Mouse (Mus musculus) bone marrow, adult 2 months (tissue): ENCODE measurements around the gene Sema6b. TPM values are rescaled to one million over a fixed set of nuclear protein-coding genes. Genes with fewer than 3 reads are reported as not detected.
"Not testable (repeated sequence)": the region's sequence is repeated elsewhere in the genome, so short reads cannot be mapped to it uniquely, and the experiment has no call there.

ENCODE experiments used
- H3K27ac ChIP-seq: fragments of 200-500 bp; 2 replicates; pipeline ENCODE4 v1.5.1; 2012; ENCODE audit warnings: low read depth, mild to moderate bottlenecking, control low read depth, inconsistent platforms, low read length; ENCODE audit not compliant: control insufficient read depth, poor library complexity, insufficient read depth
- H3K4me1 ChIP-seq: fragments of 200-500 bp; 2 replicates; pipeline ENCODE4 v1.6.1; 2011; ENCODE audit warnings: low read length; ENCODE audit not compliant: control insufficient read depth, insufficient read depth
- H3K4me3 ChIP-seq: fragments of 200-500 bp; replicated peaks from 2 replicates; pipeline ENCODE3; 2011; ENCODE audit warnings: mild to moderate bottlenecking, low read depth, low read length, control low read depth; ENCODE audit not compliant: control insufficient read depth
- CTCF ChIP-seq: fragments of 200-500 bp; IDR thresholded peaks from 2 replicates; pipeline ENCODE4 v1.5.1; 2011; ENCODE audit warnings: low read length, control low read depth; ENCODE audit not compliant: control insufficient read depth, insufficient read depth
- POLR2A ChIP-seq: fragments of 200-500 bp; IDR thresholded peaks from 2 replicates; pipeline ENCODE4 v1.6.1; 2011; ENCODE audit warnings: low read depth, mild to moderate bottlenecking, control low read depth, low read length, borderline replicate concordance; ENCODE audit not compliant: control insufficient read depth
- whole genome bisulfite sequencing: fragments of 180-500 bp; shearing (Covaris S2); methylation state at CpG from one replicate; pipeline ENCODE4 v1.1.7; 2018; 5-methylcytosine and 5-hydroxymethylcytosine counted together
- polyA plus RNA-seq: library from polyadenylated mRNA; stranded (reverse); fragments of >200 nt; gene quantifications from 2 replicates; pipeline ENCODE4 v1.2.4, GENCODE M21; 2011; ENCODE audit warnings: low replicate concordance; ENCODE audit not compliant: missing spikeins, insufficient read depth, insufficient read length

Sema6b gene
- polyA plus RNA-seq, 1 experiment: 3.2 TPM

DNA sequence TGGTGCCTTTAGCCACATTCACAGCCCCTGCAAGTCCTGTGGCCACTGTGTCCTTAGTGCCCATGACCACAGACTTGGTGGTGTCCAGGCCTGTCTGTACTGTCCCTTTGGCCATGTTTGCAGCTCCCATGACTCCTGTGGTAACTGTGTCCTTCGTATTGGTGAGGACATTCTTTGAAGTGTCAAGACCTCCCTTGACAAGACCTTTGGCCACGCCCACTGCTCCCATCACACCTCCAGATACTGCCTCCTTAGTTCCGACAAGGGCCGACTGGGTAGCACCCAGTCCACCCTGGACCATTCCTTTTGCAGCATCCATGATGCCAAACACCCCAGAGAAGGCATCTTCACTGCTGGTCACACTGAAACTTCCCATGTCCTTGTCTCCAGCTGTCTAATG is 33.2 kb downstream of the Sema6b start:
- no peak for TF ChIP-seq POLR2A
- TF ChIP-seq CTCF: no peak

DNA sequence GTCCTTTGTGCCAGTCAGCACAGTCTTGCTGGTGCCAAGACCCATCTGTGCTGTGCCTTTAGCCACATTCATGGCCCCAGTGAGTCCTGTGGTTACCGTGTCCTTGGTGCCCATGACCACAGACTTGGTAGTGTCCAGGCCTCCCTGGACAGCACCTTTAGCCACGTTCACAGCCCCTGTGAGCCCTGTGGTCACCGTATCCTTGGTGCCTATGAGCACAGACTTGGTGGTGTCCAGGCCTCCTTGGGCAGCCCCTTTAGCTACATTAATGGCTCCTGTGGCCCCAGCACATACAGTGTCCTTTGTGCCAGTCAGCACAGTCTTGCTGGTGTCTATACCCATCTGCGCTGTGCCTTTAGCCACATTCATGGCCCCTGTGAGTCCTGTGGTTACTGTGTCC is 33.7 kb downstream of the Sema6b start:
- H3K4me1 ChIP-seq, H3K27ac ChIP-seq: not testable (repeated sequence)
- 92% methylated on average over 4 of the region's 4 CpGs for WGBS

More for the DNA sequence above, 33.2 kb downstream of the Sema6b start:
- WGBS: 81% methylated on average over 4 of the region's 4 CpGs
- no peaks in the 10 kb centered on the region; the same call in 1 of the 2 replicates for H3K4me1 ChIP-seq
- H3K4me3 ChIP-seq: no peak overlapping the region
- no peak overlapping the region for H3K27ac ChIP-seq

DNA sequence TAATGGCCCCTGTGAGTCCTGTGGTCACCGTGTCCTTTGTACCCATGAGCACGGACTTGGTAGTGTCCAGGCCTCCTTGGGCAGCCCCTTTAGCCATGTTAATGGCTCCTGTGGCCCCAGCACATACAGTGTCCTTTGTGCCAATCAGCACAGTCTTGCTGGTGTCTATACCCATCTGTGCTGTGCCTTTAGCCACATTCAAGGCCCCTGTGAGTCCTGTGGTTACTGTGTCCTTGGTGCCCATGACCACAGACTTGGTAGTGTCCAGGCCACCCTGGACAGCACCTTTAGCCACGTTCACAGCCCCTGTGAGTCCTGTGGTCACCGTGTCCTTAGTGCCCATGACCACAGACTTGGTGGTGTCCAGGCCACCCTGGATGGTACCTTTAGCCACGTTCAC is 35.3 kb downstream of the Sema6b start:
- not testable (repeated sequence) for H3K4me3 ChIP-seq, H3K27ac ChIP-seq, H3K4me1 ChIP-seq
- WGBS: 85% methylated on average over 2 of the region's 5 CpGs

More for the DNA sequence above, 33.7 kb downstream of the Sema6b start:
- H3K4me3 ChIP-seq: not testable (repeated sequence)

DNA sequence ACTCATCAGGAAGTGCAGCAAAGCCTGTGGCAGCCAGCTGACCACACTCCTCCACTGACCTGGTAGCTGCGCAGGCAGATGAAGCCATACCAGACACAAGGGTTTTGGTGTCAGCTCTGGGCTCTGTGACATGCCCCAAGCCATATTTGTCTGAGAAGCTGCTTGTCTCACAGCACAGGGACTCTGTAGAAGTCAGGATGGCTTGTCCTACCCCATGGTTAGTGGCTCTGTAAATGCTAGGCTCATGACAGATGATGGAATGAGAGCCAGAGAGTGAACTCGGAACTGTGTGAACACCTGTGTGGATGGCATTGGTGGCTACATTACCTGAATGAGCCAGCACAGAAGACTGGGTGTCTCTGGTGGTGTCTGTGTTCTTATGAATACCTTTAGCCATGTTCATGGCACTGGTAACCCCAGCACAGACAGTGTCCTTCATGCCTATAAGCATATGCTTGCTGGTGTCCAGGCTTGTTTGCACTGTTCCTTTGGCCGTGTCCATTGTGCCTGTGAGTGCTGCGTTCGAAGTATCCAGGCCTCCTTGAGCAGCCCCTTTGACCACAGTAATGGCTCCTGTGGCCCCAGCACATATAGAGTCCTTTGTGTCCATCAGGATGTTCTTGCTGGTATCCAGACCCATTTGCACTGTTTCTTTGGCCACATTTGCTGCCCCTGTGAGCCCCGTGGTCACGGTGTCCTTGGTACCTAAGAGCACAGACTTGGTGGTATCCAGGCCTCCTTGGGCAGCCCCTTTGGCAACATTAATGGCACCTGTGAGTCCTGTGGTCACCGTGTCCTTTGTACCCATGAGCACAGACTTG is 36.5 kb downstream of the Sema6b start:
- Histone ChIP-seq H3K4me3 (no peak overlapping the region), H3K27ac (no peak overlapping the region), H3K4me1 (no peaks in the 10 kb centered on the region; the same call in 1 of the 2 replicates)
- no peak for TF ChIP-seq CTCF
- 91% methylated on average over 8 of the region's 8 CpGs for WGBS

DNA sequence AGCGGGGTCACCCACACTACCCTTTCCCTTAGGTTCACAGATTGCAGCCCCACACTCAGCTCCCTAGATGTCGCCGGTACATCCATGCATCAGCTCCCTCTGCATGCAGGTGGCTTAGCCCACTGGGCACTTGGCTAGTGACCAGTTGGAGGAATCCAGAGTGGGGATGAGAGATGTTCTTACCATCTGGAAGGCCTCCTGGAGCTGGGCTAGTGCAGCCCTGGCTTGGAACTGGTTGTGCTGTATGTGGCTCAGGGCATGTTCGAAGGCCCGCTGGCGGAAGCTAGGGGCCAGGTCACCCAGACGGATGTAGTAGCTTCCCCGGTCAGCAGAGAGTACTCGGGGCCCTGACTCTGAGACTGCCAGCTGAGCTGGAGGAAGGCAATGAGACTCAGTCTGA is 37.2 kb downstream of the Sema6b start:
- Histone ChIP-seq H3K4me3 (no peak overlapping the region), H3K27ac (no peak overlapping the region), H3K4me1 (no peaks in the 10 kb centered on the region; the same call in 1 of the 2 replicates)
- WGBS: 94% methylated on average over 9 of the region's 9 CpGs
- TF ChIP-seq POLR2A: no peak
- no peak for TF ChIP-seq CTCF

DNA sequence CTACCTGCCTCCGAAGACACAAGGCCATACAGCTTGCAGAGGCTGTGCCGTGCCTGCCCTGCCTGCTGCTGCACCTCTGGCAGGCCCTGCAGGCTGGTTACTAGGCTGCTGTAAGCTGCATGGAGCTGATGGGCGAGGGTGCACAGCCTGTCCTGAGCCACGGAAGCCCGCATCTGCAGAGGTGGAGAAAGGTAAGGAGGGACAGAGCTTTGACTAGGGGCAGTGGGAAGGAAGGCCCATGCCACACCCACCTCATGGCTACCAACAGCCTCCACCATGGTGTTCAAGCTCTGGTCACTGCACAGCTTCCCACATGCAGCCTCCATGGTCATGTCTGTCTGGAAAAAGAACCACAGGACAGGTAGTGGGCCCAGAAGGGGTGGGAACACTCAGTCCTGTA is 38.0 kb downstream of the Sema6b start:
- 91% methylated on average over 5 of the region's 5 CpGs for WGBS
- Histone ChIP-seq H3K27ac (no peak overlapping the region), H3K4me3 (no peak overlapping the region), H3K4me1 (no peaks in the 10 kb centered on the region; the same call in 1 of the 2 replicates)
- TF ChIP-seq POLR2A (no peak), CTCF (no peak)

DNA sequence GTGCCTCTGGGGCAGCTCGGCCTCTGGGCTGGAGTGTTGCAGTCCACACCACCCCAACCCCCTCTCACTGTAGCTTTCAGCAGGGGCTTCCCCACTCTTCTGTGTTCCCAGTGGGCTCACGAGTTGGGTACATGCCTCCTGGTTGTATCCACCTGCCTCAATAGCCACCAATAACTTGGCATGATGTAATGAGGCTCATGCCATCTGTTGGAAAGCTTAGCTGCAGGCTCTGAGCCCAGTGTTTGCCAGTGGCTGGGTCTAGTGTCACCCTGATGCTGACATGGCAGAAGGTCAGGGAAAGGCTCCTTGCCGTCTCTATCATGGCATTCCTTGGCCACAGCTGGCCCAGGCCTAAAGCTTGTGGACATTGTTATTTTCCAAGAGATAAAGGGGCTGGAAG is 39.3 kb downstream of the Sema6b start:
- Histone ChIP-seq H3K27ac (no peak overlapping the region), H3K4me3 (no peak overlapping the region), H3K4me1 (no peaks in the 10 kb centered on the region; the same call in 1 of the 2 replicates)
- no peak for TF ChIP-seq CTCF
- no peak for TF ChIP-seq POLR2A
- WGBS: 84% methylated on average over 3 of the region's 3 CpGs

DNA sequence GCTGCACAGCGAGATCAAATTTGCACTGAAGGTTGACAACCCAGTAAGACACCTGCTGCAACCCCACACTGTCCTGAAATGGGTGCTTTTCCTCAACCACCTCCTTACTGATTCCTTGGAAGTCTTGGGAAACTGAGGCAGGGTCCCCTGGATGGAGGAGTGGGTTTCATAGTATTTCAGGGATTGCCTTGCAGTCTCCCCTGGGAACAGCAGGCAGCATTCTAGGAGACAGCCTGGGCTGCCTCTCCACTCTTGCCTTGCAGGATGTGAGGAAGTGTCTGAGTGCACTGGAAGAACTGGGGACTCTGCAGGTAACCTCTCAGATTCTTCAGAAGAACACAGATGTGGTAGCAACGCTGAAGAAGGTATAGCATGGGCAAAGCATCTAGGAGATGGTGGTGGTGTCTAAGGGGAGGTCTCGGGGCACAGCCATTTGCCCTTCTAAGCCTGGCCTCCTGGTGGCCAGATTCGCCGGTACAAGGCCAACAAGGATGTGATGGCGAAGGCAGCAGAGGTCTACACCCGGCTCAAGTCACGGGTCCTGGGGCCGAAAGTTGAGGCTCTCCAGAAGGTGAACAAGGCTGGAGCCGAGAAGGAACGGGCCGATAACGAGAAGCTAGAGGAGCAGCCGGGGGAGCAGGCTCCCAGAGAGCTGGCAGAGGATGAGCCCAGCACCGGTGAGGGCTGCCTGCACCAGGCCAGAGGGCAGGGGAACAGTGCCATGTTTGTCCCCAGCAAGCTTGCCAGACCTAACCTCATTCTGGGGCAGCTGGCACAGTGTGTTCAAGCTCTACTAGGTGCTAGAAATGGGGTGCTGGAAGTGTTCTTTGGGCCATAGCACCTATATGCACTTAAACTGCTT is 41.2 kb downstream of the Sema6b start:
- Histone ChIP-seq H3K4me3 (no peak overlapping the region), H3K27ac (no peak overlapping the region), H3K4me1 (no peaks in the 10 kb centered on the region; the same call in 1 of the 2 replicates)
- no peak for TF ChIP-seq CTCF
- no peak for TF ChIP-seq POLR2A
- 92% methylated on average over 15 of the region's 15 CpGs for WGBS

DNA sequence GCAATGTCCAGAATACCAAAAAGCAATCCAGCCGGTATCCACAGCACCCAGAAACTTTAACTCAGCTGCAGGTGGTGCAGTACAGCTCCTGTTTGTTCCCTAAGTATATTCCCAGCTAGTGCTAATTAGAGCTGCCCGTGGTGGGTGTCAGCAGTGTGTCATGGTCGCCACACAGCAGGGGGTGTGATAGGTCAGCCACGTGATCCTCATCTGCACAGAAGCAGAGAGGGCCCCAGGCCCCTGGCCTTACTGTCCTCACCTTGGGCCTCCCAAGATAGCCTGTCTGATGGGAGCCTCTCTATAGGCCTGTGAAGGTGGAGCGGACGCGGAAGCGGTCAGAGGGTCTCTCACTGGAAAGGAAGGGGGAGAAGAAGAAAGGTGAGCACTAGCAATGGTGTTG is 42.0 kb downstream of the Sema6b start:
- no peaks in the 10 kb centered on the region; the same call in 1 of the 2 replicates for H3K4me1 ChIP-seq
- no peak overlapping the region for H3K4me3 ChIP-seq
- no peak for TF ChIP-seq CTCF
- no peak for TF ChIP-seq POLR2A
- WGBS: 93% methylated on average over 8 of the region's 8 CpGs
- no peak overlapping the region for H3K27ac ChIP-seq
